Mouse (Mus musculus) olfactory bulb, adult 2 months (tissue): Measurements from ENCODE around the gene Tmem14a.

Experiments
- CTCF ChIP-seq: fragments of 200-500 bp; IDR thresholded peaks from 2 replicates; pipeline ENCODE4 v1.5.1; 2012; ENCODE audit warnings: low read depth, mild to moderate bottlenecking, low read length, moderate library complexity; ENCODE audit not compliant: insufficient read depth
- POLR2A ChIP-seq: fragments of 200-500 bp; IDR thresholded peaks from 2 replicates; pipeline ENCODE4 v1.6.1; 2012; ENCODE audit warnings: mild to moderate bottlenecking, low read depth, low read length, moderate library complexity; ENCODE audit not compliant: insufficient read depth

DNA sequence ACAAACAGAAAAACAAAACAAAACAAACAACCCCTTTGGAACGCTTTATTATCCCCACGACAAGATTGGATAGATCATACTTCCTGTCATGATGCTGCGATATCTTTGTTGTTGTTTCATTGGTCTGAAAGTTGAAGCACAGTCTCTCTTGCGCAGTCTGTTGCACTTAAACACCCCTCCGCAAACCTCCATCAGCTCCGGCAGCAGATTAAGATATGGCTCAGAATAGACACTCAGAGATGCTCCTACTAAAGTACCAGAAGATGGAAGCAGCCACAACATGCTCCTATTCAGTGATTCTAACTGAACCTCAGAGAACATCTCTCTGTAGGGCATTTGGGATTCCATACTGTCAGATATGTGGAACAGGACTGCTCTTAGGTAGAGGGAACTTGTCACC lies 54.7 kb downstream of the Tmem14a start:
- TF ChIP-seq CTCF (no peak), POLR2A (no peak)
